Mouse (Mus musculus) embryonic stem cell, embryonic (primary cell): Measurements from ENCODE around the gene Cdc37.

Experiments used
- CTCF ChIA-PET, 4 experiments: fragments of 300-600 bp in 2 of 4; fragments of 350-600 bp in 2 of 4; sonication (Branson Sonifier 250); formaldehyde crosslinking; loops; one replicate each; lab custom pipeline; 2022; ENCODE audit warnings: inconsistent platforms in 2 of 4; lab: Charles Lee
- POLR2A ChIA-PET, 4 experiments: fragments of 300-600 bp in 2 of 4; fragments of 350-600 bp in 2 of 4; sonication (Branson Sonifier 250); formaldehyde crosslinking; loops; one replicate each; lab custom pipeline; 2022; ENCODE audit warnings: antibody characterized with exemption in 4 of 4, inconsistent platforms in 1 of 4; lab: Charles Lee

Gene Cdc37

GRCm38 (mm10) chr9:21102076-21102475, 47.7 kb downstream of the Cdc37 start:
- ChIA-PET POLR2A (interaction anchor here in 2 of 4 experiments (14.9 to 18.0 kb wide), 2 partner anchors 11 to 15 kb away, joined by 254 to 294 read pairs; partner anchors contain the start of genes Gm38431 (in 2 of the 2) and Raver1 (in 2 of the 2)), CTCF (no interaction called here)

GRCm38 (mm10) chr9:21100447-21101161, 49.2 kb downstream of the Cdc37 start:
- CTCF ChIA-PET: interaction anchor here (0.6 to 2.1 kb wide), 15 partner anchors 9 to 442 kb away, joined by 3 to 13 read pairs (median 5); partner anchors contain the start of genes Eif3g (in 1 of the 4), Gm38431 (in 1 of the 4) and Raver1 (in 1 of the 4)

GRCm38 (mm10) chr9:21097793-21098192, 52.0 kb downstream of the Cdc37 start:
- ChIA-PET POLR2A (interaction anchor here (0.7 to 18.0 kb wide), 13 partner anchors 7 to 220 kb away, joined by 3 to 294 read pairs (median 3); partner anchors contain the start of genes Gm38431 (in 2 of the 4), Raver1 (in 2 of the 4), Fdx1l (in 1 of the 4) and Gm49373 (in 1 of the 4)), CTCF (no interaction called here)

More at GRCm38 (mm10) chr9:21100447-21101161, 49.2 kb downstream of the Cdc37 start:
- POLR2A ChIA-PET: interaction anchor here (0.5 to 18.0 kb wide), 37 partner anchors 8 to 446 kb away, joined by 3 to 294 read pairs (median 5); partner anchors contain the start of genes Gm38431 (in 3 of the 4), Raver1 (in 3 of the 4), Fdx1l (in 2 of the 4) and Tyk2 (in 2 of the 4)

GRCm38 (mm10) chr9:21095958-21096357, 53.8 kb downstream of the Cdc37 start:
- POLR2A ChIA-PET: interaction anchor here in 3 of 4 experiments (0.6 to 18.0 kb wide), 13 partner anchors 9 to 205 kb away, joined by 3 to 294 read pairs (median 3); partner anchors contain the start of genes Fdx1l (in 2 of the 3), Gm49373 (in 2 of the 3), Icam1 (in 2 of the 3) and Gm38431 (in 1 of the 3)
- CTCF ChIA-PET: interaction anchor here in 3 of 4 experiments (0.6 to 1.4 kb wide), 7 partner anchors 12 to 197 kb away, joined by 3 to 7 read pairs (median 3); partner anchors contain the start of genes Eif3g (in 1 of the 3) and Tyk2 (in 1 of the 3)

GRCm38 (mm10) chr9:21093423-21093822, 56.4 kb downstream of the Cdc37 start:
- CTCF ChIA-PET: no interaction called here
- POLR2A ChIA-PET: interaction anchor here in 3 of 4 experiments (0.5 to 14.3 kb wide), 17 partner anchors 10 to 453 kb away, joined by 3 to 353 read pairs (median 24); partner anchors contain the start of genes Fdx1l (in 2 of the 3), Gm49373 (in 2 of the 3), Angptl6 (in 1 of the 3) and Icam1 (in 1 of the 3)

GRCm38 (mm10) chr9:21091707-21092320, 58.0 kb downstream of the Cdc37 start, which contains the start of the genes Gm38431 and Raver1:
Gm38431 (minus strand) TSS chr9:21091997.
Raver1 (minus strand) TSS chr9:21092008.
- ChIA-PET POLR2A (interaction anchor here (0.6 to 14.3 kb wide), 223 partner anchors 8 to 1074 kb away, joined by 3 to 353 read pairs (median 5); partner anchors contain the start of genes Eif3g (in 3 of the 4), Fdx1l (in 3 of the 4), Icam4 (in 3 of the 4) and Icam5 (in 3 of the 4)), CTCF (interaction anchor here in 2 of 4 experiments (0.7 to 1.8 kb wide), 7 partner anchors 8 to 310 kb away, joined by 3 to 7 read pairs (median 5); partner anchors contain the start of gene Eif3g (in 1 of the 2))

GRCm38 (mm10) chr9:21090972-21091706, 58.6 kb downstream of the Cdc37 start:
- POLR2A ChIA-PET: interaction anchor here (0.6 to 14.3 kb wide), 204 partner anchors 7 to 1074 kb away, joined by 3 to 353 read pairs (median 5); partner anchors contain the start of genes Eif3g (in 3 of the 4), Fdx1l (in 3 of the 4), Gm49373 (in 3 of the 4) and Icam4 (in 3 of the 4)

GRCm38 (mm10) chr9:21090537-21090936, 59.2 kb downstream of the Cdc37 start:
- POLR2A ChIA-PET: interaction anchor here (0.8 to 14.3 kb wide), 56 partner anchors 10 to 446 kb away, joined by 3 to 353 read pairs (median 15); partner anchors contain the start of genes Gm49373 (in 3 of the 4), Icam4 (in 3 of the 4), Zglp1 (in 3 of the 4) and Fdx1l (in 2 of the 4)

More at GRCm38 (mm10) chr9:21090972-21091706, 58.6 kb downstream of the Cdc37 start:
- CTCF ChIA-PET: interaction anchor here in 2 of 4 experiments (0.7 to 1.8 kb wide), 7 partner anchors 9 to 311 kb away, joined by 3 to 7 read pairs (median 5); partner anchors contain the start of gene Eif3g (in 1 of the 2)

GRCm38 (mm10) chr9:21083324-21083723, 66.5 kb downstream of the Cdc37 start:
- POLR2A ChIA-PET: interaction anchor here (0.6 to 15.2 kb wide), 18 partner anchors 4 to 624 kb away, joined by 3 to 353 read pairs (median 5); partner anchors contain the start of genes Gm38431 (in 4 of the 4), Raver1 (in 4 of the 4), Fdx1l (in 2 of the 4) and Gm49373 (in 2 of the 4)
- CTCF ChIA-PET: interaction anchor here in 2 of 4 experiments (1.3 to 1.6 kb wide), 2 partner anchors 9 to 83 kb away, joined by 3 read pairs; partner anchors contain the start of gene Fdx1l (in 1 of the 2)

More at GRCm38 (mm10) chr9:21090537-21090936, 59.2 kb downstream of the Cdc37 start:
- CTCF ChIA-PET: interaction anchor here in 2 of 4 experiments (1.1 to 1.8 kb wide), 2 partner anchors 60 to 212 kb away, joined by 3 to 7 read pairs; no protein-coding TSS in a partner anchor
